Mouse (Mus musculus) neural tube, embryonic 11.5 days (tissue): ENCODE measurements around the gene Senp3. TPM values are rescaled to one million over a fixed set of nuclear protein-coding genes. Genes with fewer than 3 reads are reported as not detected.
A peak's percentile ranks its signal among the peaks of the same experiment; 100 is the strongest.

Experiments
- ATAC-seq: fragments of 200-750 bp; cut with Nextera tagmentation; 2 replicates; pipeline ENCODE4 v1.8.0; 2017; ENCODE audit warnings: moderate number of reproducible peaks, mild to moderate bottlenecking, moderate TSS enrichment, moderate library complexity; ENCODE audit not compliant: insufficient read depth, low FRiP score, low TSS enrichment
- DNase-seq: peaks from one replicate; pipeline ENCODE4 v3.0.0-alpha.2; 2015; ENCODE audit warnings: low spot score
- H3K27ac ChIP-seq: fragments of 300-500 bp; sonication (generic); 2 replicates; pipeline ENCODE4 v1.5.1; 2014; ENCODE audit warnings: low read depth, mild to moderate bottlenecking, low read length
- H3K27me3 ChIP-seq: fragments of 300-500 bp; sonication (generic); 2 replicates; pipeline ENCODE4 v1.6.1; 2014; ENCODE audit warnings: mild to moderate bottlenecking, low read length, mixed read lengths; ENCODE audit not compliant: control insufficient read depth, insufficient read depth
- H3K36me3 ChIP-seq: fragments of 300-500 bp; sonication (generic); 2 replicates; pipeline ENCODE4 v1.6.1; 2014; ENCODE audit warnings: mild to moderate bottlenecking, low read length, moderate library complexity, mixed read lengths; ENCODE audit not compliant: control insufficient read depth, insufficient read depth
- H3K4me1 ChIP-seq: fragments of 300-500 bp; sonication (generic); 2 replicates; pipeline ENCODE4 v1.6.1; 2014; ENCODE audit warnings: low read length, mixed read lengths; ENCODE audit not compliant: control insufficient read depth, insufficient read depth
- H3K4me2 ChIP-seq: fragments of 300-500 bp; sonication (generic); 2 replicates; pipeline ENCODE4 v1.6.1; 2014; ENCODE audit warnings: low read depth, mild to moderate bottlenecking, moderate library complexity
- H3K4me3 ChIP-seq: fragments of 300-500 bp; sonication (generic); 2 replicates; pipeline ENCODE4 v1.5.1; 2014; ENCODE audit warnings: low read depth, low read length
- H3K9ac ChIP-seq: fragments of 300-500 bp; sonication (generic); 2 replicates; pipeline ENCODE4 v1.6.1; 2014; ENCODE audit warnings: mild to moderate bottlenecking, low read length
- H3K9me3 ChIP-seq: fragments of 300-500 bp; sonication (generic); 2 replicates; pipeline ENCODE4 v1.6.1; 2016; ENCODE audit warnings: low read length; ENCODE audit not compliant: control insufficient read depth
- WGBS: fragments of 180-500 bp; shearing (Covaris S2); extraction: QIAGEN DNeasy Blood & Tissue Kit; methylation state at CpG from one replicate; pipeline ENCODE4 v1.1.7; 2014; 5-methylcytosine and 5-hydroxymethylcytosine counted together
- polyA plus RNA-seq: library from polyadenylated mRNA; unstranded; fragments of >200 nt; fragmentation: Nextera tagmentation; extraction: Ambion mirVana; gene quantifications from 2 replicates; pipeline ENCODE4 v1.2.1, GENCODE M21; 2014

Senp3 gene
- polyA plus RNA-seq, 1 experiment from 2014 or later = 93.8 TPM

- DNase-seq = no peak
Measured at GRCm38 (mm10) chr11:69664841-69665240, 17.0 kb downstream of the Senp3 start.

GRCm38 (mm10) chr11:69663795-69664194 lies 18.1 kb downstream of the Senp3 start:
- Histone ChIP-seq H3K4me2 (no peak overlapping the region), H3K27me3 (no peaks in the 10 kb centered on the region), H3K9me3 (no peaks in the 10 kb centered on the region), H3K9ac (no peak overlapping the region), H3K36me3 (peaks cover 21% of the 10 kb centered on the region), H3K4me1 (peaks cover 8% of the 10 kb centered on the region; the same call in 1 of the 2 replicates), H3K27ac (no peak overlapping the region), H3K4me3 (no peak overlapping the region)
- 84% methylated on average over 6 of the region's 6 CpGs for WGBS
- ATAC-seq (no peak), DNase-seq (no peak)

More at GRCm38 (mm10) chr11:69664841-69665240, 17.0 kb downstream of the Senp3 start:
- Histone ChIP-seq H3K27me3 (no peaks in the 10 kb centered on the region), H3K9ac (no peak overlapping the region), H3K4me3 (no peak overlapping the region), H3K4me1 (peaks cover 13% of the 10 kb centered on the region), H3K27ac (no peak overlapping the region), H3K9me3 (no peaks in the 10 kb centered on the region), H3K4me2 (no peak overlapping the region), H3K36me3 (peaks cover 30% of the 10 kb centered on the region)
- WGBS = 95% methylated on average over 7 of the region's 7 CpGs
- ATAC-seq = no peak

- H3K4me2 ChIP-seq = peak overlapping the region; percentile 49
- peak overlapping the region; percentile 54 for H3K4me3 ChIP-seq
- 70% methylated on average over 13 of the region's 13 CpGs for WGBS
- H3K9me3 ChIP-seq = no peaks in the 10 kb centered on the region
- peak overlapping the region; percentile 92 for H3K27ac ChIP-seq
- DNase-seq (no peak), ATAC-seq (peak; percentile 13; the same call in 1 of the 2 replicates)
- H3K4me1 ChIP-seq = peaks cover 8% of the 10 kb centered on the region; the same call in 1 of the 2 replicates
- H3K9ac ChIP-seq = peak overlapping the region; percentile 65
- no peaks in the 10 kb centered on the region for H3K27me3 ChIP-seq
- peaks cover 17% of the 10 kb centered on the region for H3K36me3 ChIP-seq
Measured at GRCm38 (mm10) chr11:69662967-69663671, 18.8 kb downstream of the Senp3 start.

- Histone ChIP-seq H3K4me2 (peak within 1 kb of the TSS; percentile 49), H3K9me3 (no peaks in the 10 kb centered on the region), H3K4me1 (peaks cover 8% of the 10 kb centered on the region; the same call in 1 of the 2 replicates), H3K27me3 (no peaks in the 10 kb centered on the region), H3K27ac (peak within 1 kb of the TSS; percentile 92), H3K36me3 (peaks cover 10% of the 10 kb centered on the region), H3K4me3 (peak within 1 kb of the TSS; percentile 54), H3K9ac (peak within 1 kb of the TSS; percentile 65)
- WGBS = under 1% methylated on average over 48 of the region's 48 CpGs
- ATAC-seq = peak; percentile 92
- peak; percentile 98 for DNase-seq
Measured at GRCm38 (mm10) chr11:69662213-69662966, 19.5 kb downstream of the Senp3 start, which contains the start of gene Mpdu1. Gene Mpdu1 (minus strand): TSS chr11:69662642.

GRCm38 (mm10) chr11:69661221-69661881 lies 20.5 kb downstream of the Senp3 start:
- H3K27ac ChIP-seq = no peak overlapping the region
- peak overlapping the region; percentile 54 for H3K4me3 ChIP-seq
- peaks cover 8% of the 10 kb centered on the region; the same call in 1 of the 2 replicates for H3K4me1 ChIP-seq
- H3K9me3 ChIP-seq = no peaks in the 10 kb centered on the region
- WGBS = 83% methylated on average over 3 of the region's 3 CpGs
- DNase-seq (no peak), ATAC-seq (no peak)
- H3K27me3 ChIP-seq = no peaks in the 10 kb centered on the region
- H3K36me3 ChIP-seq = peaks cover 15% of the 10 kb centered on the region
- H3K9ac ChIP-seq = peak overlapping the region; percentile 65; the same call in 1 of the 2 replicates
- H3K4me2 ChIP-seq = peak overlapping the region; percentile 49

- 88% methylated on average over 15 of the region's 15 CpGs for WGBS
- no peak overlapping the region for H3K4me2 ChIP-seq
- no peak overlapping the region for H3K27ac ChIP-seq
- H3K27me3 ChIP-seq = no peaks in the 10 kb centered on the region
- no peaks in the 10 kb centered on the region for H3K9me3 ChIP-seq
- peaks cover 19% of the 10 kb centered on the region for H3K36me3 ChIP-seq
- peaks cover 4% of the 10 kb centered on the region; the same call in 1 of the 2 replicates for H3K4me1 ChIP-seq
- DNase-seq (no peak), ATAC-seq (no peak)
- no peak overlapping the region for H3K4me3 ChIP-seq
- no peak overlapping the region for H3K9ac ChIP-seq
Measured at GRCm38 (mm10) chr11:69657462-69657881, 24.4 kb downstream of the Senp3 start.

- ATAC-seq (no peak), DNase-seq (peak; percentile 53)
- Histone ChIP-seq H3K36me3 (peaks cover 26% of the 10 kb centered on the region), H3K4me3 (no peak overlapping the region), H3K9ac (no peak overlapping the region), H3K9me3 (no peaks in the 10 kb centered on the region), H3K27me3 (no peaks in the 10 kb centered on the region), H3K4me2 (no peak overlapping the region), H3K4me1 (peaks cover 4% of the 10 kb centered on the region; the same call in 1 of the 2 replicates), H3K27ac (no peak overlapping the region)
- WGBS = 84% methylated on average over 10 of the region's 10 CpGs
Measured at GRCm38 (mm10) chr11:69656617-69657461, 25.0 kb downstream of the Senp3 start.

GRCm38 (mm10) chr11:69656065-69656455 lies 25.8 kb downstream of the Senp3 start:
- 95% methylated on average over 5 of the region's 5 CpGs for WGBS
- DNase-seq (no peak), ATAC-seq (no peak)
- H3K4me3 ChIP-seq = no peak overlapping the region
- H3K9ac ChIP-seq = no peak overlapping the region
- H3K4me1 ChIP-seq = no peaks in the 10 kb centered on the region
- no peak overlapping the region for H3K4me2 ChIP-seq
- no peaks in the 10 kb centered on the region for H3K27me3 ChIP-seq
- no peak overlapping the region for H3K27ac ChIP-seq
- no peaks in the 10 kb centered on the region for H3K9me3 ChIP-seq
- H3K36me3 ChIP-seq = peaks cover 32% of the 10 kb centered on the region
